Mouse (Mus musculus): ENCODE results near the gene Olfr566.

The Olfr566 gene

DNA sequence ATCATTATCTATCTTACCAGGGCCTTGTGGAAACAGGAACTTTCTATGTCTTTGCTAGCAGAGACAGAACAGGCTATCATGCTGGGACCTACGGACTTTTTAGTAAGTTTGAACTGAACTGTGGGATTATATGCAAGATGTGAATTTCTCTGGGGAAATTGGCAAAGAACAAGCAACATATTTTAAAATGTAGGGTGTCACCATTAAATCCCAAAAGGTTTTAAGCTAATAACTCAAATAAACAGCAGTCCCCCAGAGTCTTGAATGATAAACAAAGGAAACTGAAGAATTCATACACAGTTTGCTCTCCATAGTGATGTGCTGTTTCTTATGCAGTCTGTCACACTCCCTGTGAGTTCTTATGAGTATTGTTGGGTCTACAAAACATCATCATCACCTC is at the start of gene Olfr566:
Gene Olfr566 (minus strand): TSS at position 101 of the 400 bp plus-strand sequence.
- TF ChIP-seq GATA4 (IDR thresholded peaks at IDR 0.05; ENCODE audit: insufficient replicate concordance, low read length), result no peak

DNA sequence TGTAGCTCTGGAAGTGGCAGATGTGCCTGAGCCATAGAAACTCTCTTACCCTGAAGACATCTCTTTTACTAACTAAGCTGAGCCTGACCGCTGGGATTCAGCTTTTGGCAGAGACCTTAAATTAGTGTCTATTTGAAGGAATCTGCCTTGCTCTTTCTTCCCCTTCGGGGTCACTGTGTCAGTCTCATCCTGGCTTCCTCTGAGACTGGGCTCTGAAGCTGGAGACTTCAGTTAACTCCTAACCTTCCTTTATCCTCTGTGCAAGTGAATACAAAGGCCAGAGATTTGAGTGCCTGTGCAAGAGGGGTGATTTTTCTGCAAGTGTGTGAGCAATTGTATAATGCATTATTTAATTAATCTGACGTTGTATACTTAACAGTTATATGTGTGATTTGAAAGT is 32.2 kb upstream of the Olfr566 start, which contains the start of gene Olfr569:
Gene Olfr569 (minus strand): TSS at position 101 of the 400 bp plus-strand sequence.
- no peak for TF ChIP-seq GATA4 (IDR thresholded peaks at IDR 0.05; ENCODE audit: insufficient replicate concordance, low read length)

DNA sequence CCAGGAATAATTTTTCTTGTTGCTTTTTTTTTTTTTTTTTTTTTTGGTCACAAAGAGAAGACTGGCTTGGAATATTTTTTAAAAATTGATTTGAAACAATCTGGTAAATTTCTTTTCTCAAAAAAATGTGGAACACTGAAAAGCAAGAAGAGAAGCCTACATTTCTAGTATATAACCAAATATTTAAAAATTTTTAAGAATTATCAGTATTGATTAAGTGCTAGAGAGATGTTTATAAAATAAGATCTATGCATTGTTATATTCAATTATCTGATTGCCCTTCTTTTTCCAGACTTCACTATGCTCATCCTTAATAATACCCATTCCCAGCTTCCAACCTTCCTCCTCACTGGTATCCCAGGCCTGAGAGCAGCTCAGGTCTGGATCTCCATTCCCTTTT is 18.3 kb upstream of the Olfr566 start, which contains the start of gene Olfr568:
Gene Olfr568 (plus strand): TSS at position 301 of the 400 bp plus-strand sequence.
- no peak for TF ChIP-seq GATA4 (IDR thresholded peaks at IDR 0.05; ENCODE audit: insufficient replicate concordance, low read length)

DNA sequence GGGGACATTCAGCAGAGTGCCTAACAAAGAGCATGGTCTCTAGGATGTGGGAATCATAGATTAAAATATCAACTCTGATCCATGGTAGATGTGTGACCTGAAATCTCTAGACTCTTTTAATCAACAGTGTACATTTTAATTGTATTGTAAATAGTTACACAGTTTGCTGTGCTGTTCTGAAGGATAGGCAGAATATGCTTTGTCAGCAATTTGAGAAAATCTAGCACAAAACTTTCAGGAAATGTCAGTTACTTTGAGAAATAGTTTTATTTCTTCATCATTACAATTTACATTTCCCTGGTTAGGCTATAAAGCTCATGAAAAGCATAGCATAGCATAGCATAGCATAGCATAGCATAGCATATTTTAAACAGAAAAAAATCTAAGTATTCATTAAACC is 2.8 kb downstream of the Olfr566 start:
- TF ChIP-seq GATA4 (IDR thresholded peaks at IDR 0.05; ENCODE audit: insufficient replicate concordance, low read length), result no peak
